Mouse (Mus musculus) embryonic fibroblast, embryonic 13.5 days (primary cell): ENCODE results near the gene Ptpre. TPM values are rescaled to one million over a fixed set of nuclear protein-coding genes. Genes with fewer than 3 reads are reported as not detected.

Source experiments
- H3K27ac ChIP-seq: 2 replicates; pipeline ENCODE4 v1.5.1; 2012; ENCODE audit warnings: low read length, control low read depth, inconsistent platforms; ENCODE audit not compliant: insufficient read depth
- H3K4me1 ChIP-seq: 2 replicates; pipeline ENCODE4 v1.6.1; 2011; ENCODE audit warnings: low read length; ENCODE audit not compliant: control insufficient read depth, insufficient read depth
- H3K4me3 ChIP-seq: 2 replicates; pipeline ENCODE4 v1.5.1; 2011; ENCODE audit warnings: mild to moderate bottlenecking, control low read depth, low read length; ENCODE audit not compliant: insufficient read depth
- CTCF ChIP-seq: IDR thresholded peaks from 2 replicates; pipeline ENCODE4 v1.5.1; 2011; ENCODE audit warnings: mild to moderate bottlenecking, control low read depth, low read length, moderate library complexity, borderline replicate concordance; ENCODE audit not compliant: insufficient read depth
- POLR2A ChIP-seq: IDR thresholded peaks from 2 replicates; pipeline ENCODE4 v1.6.1; 2011; ENCODE audit warnings: low read depth, mild to moderate bottlenecking, control low read depth, low read length, moderate library complexity
- polyA plus RNA-seq: library from polyadenylated mRNA; stranded (reverse); fragments of >200 nt; gene quantifications from 2 replicates; pipeline ENCODE4 v1.2.4, GENCODE M21; 2011; ENCODE audit warnings: low read depth; ENCODE audit not compliant: missing spikeins, insufficient read length

Gene Ptpre
- polyA plus RNA-seq, 1 experiment: 3.2 TPM

DNA sequence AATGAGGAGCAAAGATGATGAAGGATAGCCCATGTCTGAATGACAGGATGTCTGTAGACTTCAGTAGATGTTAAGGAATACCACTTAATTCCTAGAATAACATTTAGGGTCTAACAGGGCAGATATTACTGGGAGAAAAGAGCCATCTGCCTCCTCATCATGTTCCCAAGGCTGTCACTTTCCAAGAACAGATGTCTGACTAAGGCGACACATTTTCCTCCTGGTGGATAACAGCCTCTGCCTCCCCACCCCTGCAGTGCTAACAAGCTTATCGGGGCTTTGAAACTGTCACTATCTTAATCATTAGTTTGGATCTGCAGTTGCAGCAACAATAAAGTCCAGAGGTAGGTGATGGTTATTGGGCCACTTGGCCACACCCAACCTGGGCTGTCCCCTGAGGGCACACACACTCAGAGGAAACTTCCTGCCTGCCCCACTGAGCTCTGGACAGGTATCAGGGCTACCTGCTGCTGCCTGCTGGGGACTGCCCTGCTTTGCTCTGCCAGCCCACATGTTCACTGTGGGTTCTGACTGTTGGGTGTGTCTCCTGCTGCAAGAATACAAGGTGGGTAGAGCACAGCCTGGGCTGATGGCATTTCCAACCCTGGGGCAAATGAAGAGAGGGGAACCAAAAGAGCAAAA is 2.6 kb upstream of the Ptpre start:
- TF ChIP-seq POLR2A: no peak
- no peak for TF ChIP-seq CTCF
- H3K4me1 ChIP-seq: no peaks in the 10 kb centered on the region
- H3K27ac ChIP-seq: no peak overlapping the region

DNA sequence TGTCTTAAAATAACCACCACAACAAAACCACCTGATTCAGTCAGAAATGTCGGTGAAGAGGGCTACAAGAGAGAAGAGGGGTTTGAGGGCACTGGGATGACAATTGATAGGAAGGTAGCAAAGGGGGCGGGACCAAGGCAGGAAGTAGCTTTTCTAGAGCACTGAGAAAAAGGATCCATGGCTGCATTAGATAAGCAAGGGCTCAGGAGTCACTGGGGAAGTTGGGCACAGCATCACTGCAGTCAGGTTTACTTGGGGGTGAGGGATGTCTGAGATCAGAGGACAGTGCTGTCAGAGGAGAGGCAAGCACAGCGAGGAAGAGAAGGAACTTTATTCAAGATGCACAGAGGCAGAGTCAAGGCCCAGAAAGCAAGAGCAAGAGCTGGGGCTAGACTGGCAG is 1.4 kb upstream of the Ptpre start:
- no peak overlapping the region for H3K4me3 ChIP-seq

More for the DNA sequence above, 2.6 kb upstream of the Ptpre start:
- H3K4me3 ChIP-seq: no peak overlapping the region

DNA sequence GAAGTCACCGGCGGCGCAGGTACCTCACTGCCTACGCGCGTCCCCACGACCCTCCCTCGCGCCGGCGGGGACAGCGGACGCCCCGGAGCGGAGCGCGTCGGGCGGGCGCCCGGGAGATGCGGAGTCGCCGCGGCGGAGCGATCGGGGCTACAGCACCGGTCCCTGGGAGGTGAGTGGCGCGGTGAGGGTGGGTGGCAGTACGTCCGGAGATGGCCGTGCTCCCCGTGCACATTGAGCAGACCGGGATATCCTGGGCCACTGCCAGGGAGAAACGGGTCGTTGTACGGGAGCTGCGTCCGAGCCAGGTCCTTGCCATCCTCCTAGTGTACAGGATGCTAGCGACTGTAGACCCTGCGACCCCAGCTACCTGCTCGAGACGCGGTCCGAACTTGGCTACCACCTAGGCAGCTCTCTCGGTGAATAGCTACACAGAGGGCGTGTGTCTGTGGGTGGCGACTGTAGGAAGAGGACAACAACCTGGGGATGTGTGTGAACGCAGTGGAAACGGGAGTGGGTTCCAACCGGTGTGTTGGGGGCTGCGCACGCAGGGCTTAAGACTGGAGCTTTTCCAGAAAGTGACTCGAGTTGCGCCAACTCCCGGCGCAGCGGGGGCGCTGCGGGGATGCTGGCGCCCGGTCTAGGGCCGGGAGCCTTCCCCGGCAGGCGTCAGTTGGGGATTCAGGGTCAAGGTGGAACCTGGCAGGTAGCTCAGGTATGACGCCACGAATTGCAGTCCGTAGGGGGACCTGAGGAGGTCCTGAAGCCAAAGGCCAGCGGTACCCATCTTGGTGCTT is 864 bp downstream of the Ptpre start:
- no peak for TF ChIP-seq POLR2A
- Histone ChIP-seq H3K27ac (no peak overlapping the region), H3K4me1 (no peaks in the 10 kb centered on the region), H3K4me3 (peak overlapping the region; percentile 44)

More for the DNA sequence above, 1.4 kb upstream of the Ptpre start:
- no peak for TF ChIP-seq CTCF
- TF ChIP-seq POLR2A: no peak
- Histone ChIP-seq H3K27ac (no peak overlapping the region), H3K4me1 (no peaks in the 10 kb centered on the region)

DNA sequence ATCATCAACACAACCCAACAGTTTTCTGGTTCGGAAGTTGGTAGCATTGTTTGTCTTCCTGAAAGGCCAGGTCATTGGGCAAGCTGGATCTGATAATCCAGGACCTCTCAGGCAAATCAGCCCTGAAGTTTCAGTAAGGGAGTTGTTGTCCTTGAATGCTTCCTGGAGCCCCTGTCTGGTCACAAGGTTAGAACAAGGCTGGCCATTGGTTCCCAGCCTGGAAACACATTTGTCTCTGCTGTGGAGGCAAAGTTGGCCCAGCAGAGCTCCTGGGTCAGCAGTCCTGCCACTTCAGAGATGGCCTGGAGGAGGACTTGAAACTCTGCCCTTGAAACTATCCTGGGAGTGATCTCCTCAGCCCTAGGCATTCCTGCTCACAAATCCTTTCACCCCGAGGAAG is 2.1 kb downstream of the Ptpre start:
- Histone ChIP-seq H3K4me3 (no peak overlapping the region), H3K27ac (no peak overlapping the region), H3K4me1 (no peaks in the 10 kb centered on the region)
- TF ChIP-seq CTCF (no peak), POLR2A (no peak)

DNA sequence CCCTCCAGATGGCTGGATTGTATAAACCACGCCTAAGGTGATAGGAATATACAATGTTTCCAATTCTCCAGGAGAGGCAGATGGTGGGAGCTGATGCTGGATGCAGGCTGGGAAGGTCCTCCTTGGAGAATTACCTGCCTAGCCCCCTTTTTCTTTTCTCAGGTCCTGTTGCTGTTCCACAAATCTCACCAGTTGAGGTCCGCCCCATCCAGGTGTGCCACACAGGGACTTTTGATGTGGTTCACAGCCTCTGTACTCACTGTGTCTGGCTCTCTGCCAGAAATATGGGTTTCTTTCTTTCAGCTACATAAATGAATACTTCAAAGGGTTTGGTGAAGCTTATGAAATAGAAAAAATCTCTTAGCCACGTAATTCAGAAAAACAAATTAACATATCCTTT is 5.0 kb downstream of the Ptpre start:
- Histone ChIP-seq H3K4me1 (0 out of 2 replicates have a peak, but pooled peaks cover 4% of the 10 kb centered on the region), H3K27ac (no peak overlapping the region)
- TF ChIP-seq CTCF: no peak
- no peak for TF ChIP-seq POLR2A

DNA sequence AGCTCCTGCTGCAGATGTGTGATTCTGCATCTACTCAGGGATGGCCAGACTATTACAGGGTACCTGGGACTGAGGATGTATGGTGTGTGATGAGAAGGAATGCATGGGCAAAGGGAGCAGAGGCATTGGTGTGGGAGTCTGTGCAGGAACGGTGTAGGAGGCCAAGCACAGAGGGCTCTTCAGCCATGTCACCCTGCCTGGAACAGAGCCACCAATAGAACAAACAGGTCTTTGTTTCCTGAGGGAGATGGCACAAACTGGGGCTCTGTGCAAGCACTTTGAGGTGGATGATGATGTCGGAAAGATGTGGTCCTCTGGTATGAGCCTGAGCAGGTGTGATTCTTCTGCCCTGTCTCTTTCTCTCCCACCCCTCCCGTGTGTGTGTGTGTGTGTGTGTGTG is 5.8 kb downstream of the Ptpre start:
- no peak overlapping the region for H3K27ac ChIP-seq
- H3K4me3 ChIP-seq: no peak overlapping the region
- TF ChIP-seq CTCF (no peak), POLR2A (no peak)
- 0 out of 2 replicates have a peak, but pooled peaks cover 4% of the 10 kb centered on the region for H3K4me1 ChIP-seq

More for the DNA sequence above, 5.0 kb downstream of the Ptpre start:
- no peak overlapping the region for H3K4me3 ChIP-seq

DNA sequence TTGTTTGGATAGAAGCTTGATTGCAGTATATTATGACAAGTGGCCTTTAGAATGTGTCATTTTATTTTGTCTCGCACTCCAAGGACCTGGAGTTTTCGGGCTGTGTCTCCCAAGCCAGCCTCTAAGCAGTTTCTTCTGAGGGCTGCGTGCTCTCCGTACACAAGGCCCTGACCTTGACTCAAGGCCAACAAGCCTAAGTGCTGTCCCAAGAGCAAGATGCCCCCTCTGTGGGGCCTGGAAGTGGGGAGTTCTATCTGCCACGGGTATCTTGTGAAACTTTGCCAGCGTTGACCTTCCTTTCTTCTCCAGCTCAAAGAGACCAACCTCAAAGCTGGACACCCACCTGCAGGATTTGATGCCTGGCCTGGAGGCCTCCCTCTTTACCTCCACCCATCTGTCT is 7.0 kb downstream of the Ptpre start:
- 0 out of 2 replicates have a peak, but pooled peaks cover 4% of the 10 kb centered on the region for H3K4me1 ChIP-seq
- no peak overlapping the region for H3K4me3 ChIP-seq
- no peak overlapping the region for H3K27ac ChIP-seq
- TF ChIP-seq POLR2A: no peak
- TF ChIP-seq CTCF: no peak

DNA sequence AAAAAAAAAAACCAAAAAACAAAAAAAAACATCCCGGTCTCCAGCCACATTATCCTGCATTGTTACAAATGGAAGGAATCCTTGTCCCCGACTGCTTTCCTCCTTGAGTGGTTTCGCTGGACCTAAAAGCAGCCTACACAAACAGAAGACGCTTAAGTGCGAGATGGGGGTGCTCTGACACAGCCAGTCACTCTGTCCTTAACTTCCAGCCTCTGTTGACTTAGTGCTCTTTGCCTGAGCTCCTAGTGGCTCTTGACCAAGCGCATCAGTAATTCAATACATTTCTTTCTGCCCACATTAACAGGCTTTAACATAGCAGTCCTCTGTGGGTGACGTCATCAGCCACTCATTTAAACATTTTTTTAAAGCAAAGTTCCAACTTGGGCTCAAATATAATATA is 8.7 kb downstream of the Ptpre start:
- no peak overlapping the region for H3K4me3 ChIP-seq
- TF ChIP-seq POLR2A (no peak), CTCF (no peak)
- H3K27ac ChIP-seq: no peak overlapping the region
- H3K4me1 ChIP-seq: 0 out of 2 replicates have a peak, but pooled peaks cover 4% of the 10 kb centered on the region

DNA sequence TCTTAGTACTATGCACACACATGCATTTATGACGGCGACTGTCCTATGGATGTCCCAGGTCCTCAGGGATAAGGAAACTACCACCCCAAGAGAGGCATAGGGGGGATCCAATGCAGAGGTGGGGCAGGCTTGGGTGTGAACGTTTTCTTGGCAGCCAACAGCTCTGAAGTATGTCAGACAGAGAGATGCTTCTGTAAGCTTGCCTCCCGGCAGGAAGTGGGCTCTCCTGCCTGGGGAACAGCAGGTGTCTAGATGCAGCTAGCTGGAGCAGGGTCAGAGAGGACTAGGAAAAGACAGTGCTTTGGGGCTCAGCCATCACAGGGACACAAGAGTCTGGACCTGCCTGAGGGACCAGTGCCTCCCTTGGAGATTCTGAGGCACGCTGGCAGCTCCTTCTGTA is 9.2 kb downstream of the Ptpre start:
- TF ChIP-seq POLR2A (no peak), CTCF (no peak)
- Histone ChIP-seq H3K4me1 (0 out of 2 replicates have a peak, but pooled peaks cover 4% of the 10 kb centered on the region), H3K27ac (no peak overlapping the region), H3K4me3 (no peak overlapping the region)

DNA sequence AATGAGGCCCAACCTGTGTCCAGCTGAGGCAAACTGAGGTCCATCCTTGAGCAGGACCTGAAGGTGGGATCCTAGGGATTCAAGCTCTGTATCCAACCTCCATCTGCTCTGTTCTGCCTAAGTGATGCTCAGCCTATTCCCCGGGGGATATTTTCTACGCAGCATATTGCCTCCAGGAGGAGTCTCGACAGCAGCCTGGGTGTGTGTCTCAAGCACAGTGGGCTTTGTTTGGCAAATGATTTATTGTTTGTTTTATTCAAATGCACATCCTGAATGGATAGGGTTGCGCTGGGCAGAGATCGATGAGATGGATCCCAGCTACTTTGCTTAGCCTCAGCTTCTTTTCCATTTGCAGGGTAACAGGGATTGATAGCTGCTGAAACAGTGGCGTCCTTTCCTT is 11.2 kb downstream of the Ptpre start:
- no peak for TF ChIP-seq CTCF
- TF ChIP-seq POLR2A: no peak
- Histone ChIP-seq H3K27ac (no peak overlapping the region), H3K4me3 (no peak overlapping the region), H3K4me1 (0 out of 2 replicates have a peak, but pooled peaks cover 4% of the 10 kb centered on the region)
